Mouse (Mus musculus) kidney, postnatal 25 days (tissue): ENCODE measurements at regions not wholly inside any gene's neighbourhood (a gene's known extent, or its start where the extent isn't known, plus 50 kb on each side); places are given as distances from the start of the nearest gene placed in this dataset.

ENCODE experiments used
- DNase-seq, 2 experiments: peaks; one replicate each; pipeline ENCODE4 v3.0.0; 2021; ENCODE audit warnings: mixed read lengths in 2 of 2

DNA sequence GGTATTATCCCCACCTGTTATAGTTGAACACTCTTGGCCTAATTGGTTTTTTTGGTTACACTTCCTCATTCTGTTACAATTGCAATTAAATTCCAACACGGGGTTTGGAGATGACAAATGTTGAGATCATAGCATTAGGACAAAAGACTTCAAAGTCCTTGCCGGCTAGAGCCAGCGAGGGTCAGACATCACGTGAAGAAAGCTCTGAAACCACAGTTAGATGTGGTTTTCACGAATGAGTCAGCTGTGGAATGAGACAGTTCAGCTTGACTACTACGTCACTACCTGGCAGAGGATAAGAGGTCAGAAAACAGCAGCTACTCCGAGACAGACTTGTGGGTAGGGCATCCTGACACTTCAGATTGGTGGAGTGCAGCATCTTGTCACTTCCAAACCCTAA lies 55.5 kb upstream of the Trio start:
- DNase-seq = no peak

DNA sequence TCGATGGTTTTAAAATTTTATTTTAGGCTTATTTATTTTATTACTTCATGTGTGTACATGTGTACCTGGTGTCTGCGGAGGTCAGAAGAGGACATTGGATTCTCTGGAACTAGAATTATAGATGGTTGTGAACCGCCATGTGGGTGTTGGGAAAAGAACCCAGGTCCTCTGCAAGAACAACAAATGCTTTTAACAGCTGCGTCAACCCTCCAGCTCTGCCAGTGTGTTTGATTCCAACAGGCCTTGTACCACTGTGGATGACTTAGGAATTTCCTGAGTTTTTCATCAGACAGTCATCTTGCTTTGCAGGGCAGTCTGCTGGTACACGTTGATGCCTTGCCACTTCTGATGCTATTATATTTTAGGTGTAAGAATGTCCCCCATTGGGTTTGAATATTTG lies 56.8 kb upstream of the Trio start:
- DNase-seq = no peak

- peak in 1 of 2 experiments; percentile 40 for DNase-seq
These were observed 80.3 kb upstream of the Trio start for GRCm38 (mm10) chr15:28105956-28106355.

DNA sequence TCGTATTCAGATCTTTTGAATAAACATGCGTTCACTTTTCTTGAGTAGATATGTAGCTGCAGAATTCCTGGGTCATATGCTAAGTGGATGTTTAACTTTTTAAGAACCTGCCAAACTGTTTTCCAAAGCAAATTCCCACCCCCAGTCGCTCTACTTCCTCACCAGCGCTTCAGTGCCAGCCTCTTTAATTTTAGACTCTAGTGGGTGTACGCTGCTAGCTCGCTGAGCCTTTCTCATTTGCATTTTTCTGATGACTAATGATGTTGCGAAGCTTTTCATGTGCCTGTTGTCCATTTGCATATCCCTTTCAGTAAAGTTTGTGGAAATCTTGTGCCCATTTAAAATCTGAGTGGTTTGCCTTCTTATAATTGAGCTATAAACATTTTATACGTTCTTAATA lies 84.3 kb upstream of the Trio start:
- peak; percentile 30 to 43 for DNase-seq

- DNase-seq = peak in 1 of 2 experiments; percentile 8
These were observed 87.8 kb upstream of the Trio start for GRCm38 (mm10) chr15:28113491-28113890.

DNA sequence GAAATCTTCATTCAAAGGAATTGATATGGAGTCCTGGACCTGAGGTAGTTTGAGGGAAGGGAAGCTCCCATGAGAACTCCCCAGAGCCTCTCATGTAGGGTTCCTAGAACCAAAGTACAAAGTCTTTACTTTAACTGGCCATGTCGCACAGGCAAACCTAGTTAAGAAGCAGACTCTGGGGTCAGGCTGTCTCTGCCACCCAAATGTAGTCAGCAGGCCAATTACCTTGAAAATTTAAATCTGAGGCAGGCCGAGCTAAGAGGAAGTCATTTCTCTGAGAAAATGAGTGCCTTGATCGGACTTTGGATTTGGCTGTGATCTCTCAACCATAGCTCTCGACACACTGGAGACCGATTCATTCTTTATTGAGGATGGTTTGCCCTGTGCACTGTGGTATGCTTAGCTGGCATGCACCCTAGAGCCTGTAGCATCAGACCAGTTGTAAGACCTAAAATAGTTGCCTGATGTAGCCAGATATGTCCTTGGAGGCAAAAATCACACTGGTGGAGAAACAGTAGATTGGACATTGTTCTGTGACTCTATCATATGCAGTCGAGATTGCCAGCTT lies 88.6 kb upstream of the Trio start:
- DNase-seq = peak; percentile 35 to 68

DNA sequence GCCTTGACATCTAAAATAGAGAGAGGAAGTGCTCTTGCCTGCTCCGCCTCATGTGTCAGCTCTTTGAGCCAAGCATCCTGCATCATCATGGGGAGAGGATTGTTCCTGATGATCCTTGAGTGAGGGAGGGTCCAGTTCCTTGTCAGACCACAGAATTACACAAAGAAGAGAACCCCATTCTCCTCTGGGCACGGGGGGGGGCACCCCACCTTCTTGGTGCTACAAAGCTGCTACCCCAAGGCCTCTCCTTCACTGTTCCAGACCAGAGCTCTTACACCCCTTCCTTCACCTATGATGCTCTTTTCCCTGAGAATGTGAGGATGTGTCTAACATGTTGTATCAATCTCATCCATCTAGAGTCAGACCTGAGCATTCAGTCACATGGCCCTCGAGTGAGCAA lies 76.7 kb upstream of the Dnah5 start:
- DNase-seq = no peak

GRCm38 (mm10) chr15:28129536-28129935 lies 74.0 kb upstream of the Dnah5 start:
- DNase-seq = no peak

DNA sequence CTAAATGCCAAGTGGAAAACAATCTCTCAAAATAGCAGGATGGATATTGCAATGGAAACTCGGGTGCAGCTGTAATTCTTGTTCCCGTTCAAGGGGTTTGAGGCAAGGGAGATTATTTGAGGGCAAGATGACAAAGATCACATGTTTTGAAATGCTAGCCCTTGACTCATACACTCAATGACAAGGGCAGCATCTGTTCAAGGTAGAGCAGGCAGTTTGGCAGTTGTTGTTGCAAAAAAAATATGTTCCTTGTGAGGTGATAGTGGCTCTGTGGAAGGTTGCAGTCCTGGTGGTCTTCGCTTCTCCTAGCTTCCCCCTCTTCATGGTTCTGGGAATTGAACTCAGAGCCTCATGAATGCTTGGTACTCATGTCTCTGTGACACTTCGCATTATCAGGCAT lies 72.0 kb upstream of the Dnah5 start:
- DNase-seq = no peak

- DNase-seq = no peak
These were observed 70.3 kb upstream of the Dnah5 start for GRCm38 (mm10) chr15:28133171-28133810.

GRCm38 (mm10) chr15:28134206-28134605 lies 69.3 kb upstream of the Dnah5 start:
- DNase-seq = no peak

DNA sequence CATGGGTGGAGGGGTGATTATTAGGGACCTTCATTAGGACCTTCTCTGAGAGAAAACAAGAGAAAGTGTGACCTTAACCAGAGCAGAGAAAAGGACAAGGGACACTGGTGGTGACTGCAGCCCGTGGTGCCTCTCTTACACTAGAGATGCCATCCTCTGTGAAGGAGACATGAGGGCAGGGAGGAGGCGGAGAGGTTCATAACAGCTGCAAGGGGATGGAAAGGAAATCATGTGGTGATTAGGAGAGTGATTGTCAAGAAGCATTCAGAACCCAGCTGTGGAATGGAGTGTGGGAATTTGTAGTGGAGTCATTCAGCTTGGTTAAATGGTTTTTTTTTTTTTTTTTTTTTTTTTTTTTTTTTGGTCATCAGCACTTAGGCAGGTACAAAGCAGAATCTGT lies 64.7 kb upstream of the Dnah5 start:
- no peak for DNase-seq

- DNase-seq = no peak
These were observed 63.3 kb upstream of the Dnah5 start for GRCm38 (mm10) chr15:28140301-28140700.

GRCm38 (mm10) chr15:28141345-28141744 lies 62.2 kb upstream of the Dnah5 start:
- no peak for DNase-seq

- no peak for DNase-seq
These were observed 59.3 kb upstream of the Dnah5 start for GRCm38 (mm10) chr15:28144217-28144616.

GRCm38 (mm10) chr15:28144846-28145245 lies 58.7 kb upstream of the Dnah5 start:
- DNase-seq = no peak

- no peak for DNase-seq
These were observed 51.9 kb upstream of the Dnah5 start for GRCm38 (mm10) chr15:28151678-28152077.
